Mouse (Mus musculus) limb, embryonic 14.5 days (tissue): ENCODE data around the gene Trim44. TPM values are rescaled to one million over a fixed set of nuclear protein-coding genes. Genes with fewer than 3 reads are reported as not detected.

ENCODE experiments used
- ATAC-seq: fragments of 200-750 bp; cut with Nextera tagmentation; 2 replicates; pipeline ENCODE4 v1.8.0; 2017; ENCODE audit warnings: low read depth, moderate number of reproducible peaks, moderate TSS enrichment; ENCODE audit not compliant: low FRiP score
- DNase-seq: peaks from one replicate; pipeline ENCODE4 v3.0.0-alpha.2; 2015; ENCODE audit warnings: low spot score
- H3K27ac ChIP-seq: fragments of 300-500 bp; sonication (generic); replicated peaks from 2 replicates; pipeline ENCODE4 v1.5.1; 2014; ENCODE audit warnings: low read depth, mild to moderate bottlenecking, low read length, moderate library complexity, mixed read lengths
- H3K27me3 ChIP-seq: fragments of 300-500 bp; sonication (generic); 2 replicates; pipeline ENCODE4 v1.6.1; 2014; ENCODE audit warnings: low read length, mixed read lengths; ENCODE audit not compliant: control insufficient read depth, insufficient read depth
- H3K36me3 ChIP-seq: fragments of 300-500 bp; sonication (generic); 2 replicates; pipeline ENCODE4 v1.6.1; 2014; ENCODE audit warnings: mild to moderate bottlenecking, low read length, moderate library complexity, mixed read lengths; ENCODE audit not compliant: control insufficient read depth, insufficient read depth
- H3K4me1 ChIP-seq: fragments of 300-500 bp; sonication (generic); 2 replicates; pipeline ENCODE4 v1.6.1; 2014; ENCODE audit warnings: antibody characterized with exemption, low read length, mixed read lengths; ENCODE audit not compliant: control insufficient read depth, insufficient read depth
- H3K4me2 ChIP-seq: fragments of 300-500 bp; sonication (generic); replicated peaks from 2 replicates; pipeline ENCODE4 v1.6.1; 2014; ENCODE audit warnings: low read depth, mild to moderate bottlenecking, low read length, moderate library complexity; ENCODE audit not compliant: severe bottlenecking
- H3K4me3 ChIP-seq: fragments of 300-500 bp; sonication (generic); replicated peaks from 2 replicates; pipeline ENCODE4 v1.5.1; 2014; ENCODE audit warnings: low read length
- H3K9ac ChIP-seq: fragments of 300-500 bp; sonication (generic); 2 replicates; pipeline ENCODE4 v1.6.1; 2014; ENCODE audit warnings: mild to moderate bottlenecking, low read depth, low read length, moderate library complexity; ENCODE audit not compliant: severe bottlenecking
- H3K9me3 ChIP-seq: fragments of 300-500 bp; sonication (generic); 2 replicates; pipeline ENCODE4 v1.6.1; 2016; ENCODE audit warnings: low read length; ENCODE audit not compliant: control insufficient read depth
- POLR2A ChIP-seq: fragments of 200-500 bp; IDR thresholded peaks from 2 replicates; pipeline ENCODE4 v1.8.0; 2012; ENCODE audit warnings: inconsistent platforms, mild to moderate bottlenecking, moderate library complexity, borderline replicate concordance; ENCODE audit not compliant: insufficient read depth, insufficient read length; ENCODE audit errors: extremely low read depth
- WGBS: fragments of 180-500 bp; shearing (Covaris S2); extraction: QIAGEN DNeasy Blood & Tissue Kit; methylation state at CpG from one replicate; pipeline ENCODE4 v1.1.7; 2014; 5-methylcytosine and 5-hydroxymethylcytosine counted together
- polyA plus RNA-seq, 2 experiments: library from polyadenylated mRNA; depleted of rRNA in 1 of 2; stranded (reverse) in 1 of 2; unstranded in 1 of 2; fragments of >200 nt; fragmentation: Nextera tagmentation in 1 of 2; extraction: Ambion mirVana in 1 of 2; gene quantifications; 2 replicates each; pipeline versions ENCODE4 v1.2.1 to v1.2.3; 2012 to 2014

The Trim44 gene
- polyA plus RNA-seq, 2 experiments = 36.4 to 69.7 TPM

GRCm38 (mm10) chr2:102316540-102316939 lies 91.1 kb downstream of the Trim44 start:
- Histone ChIP-seq H3K4me2 (no peak overlapping the region), H3K27me3 (no peaks in the 10 kb centered on the region), H3K36me3 (no peaks in the 10 kb centered on the region), H3K4me1 (no peaks in the 10 kb centered on the region), H3K4me3 (no peak overlapping the region), H3K9ac (no peak overlapping the region), H3K9me3 (no peaks in the 10 kb centered on the region), H3K27ac (no peak overlapping the region)
- DNase-seq = no peak
- 86% methylated on average over 3 of the region's 3 CpGs for WGBS
- TF ChIP-seq POLR2A = no peak
- ATAC-seq = no peak

GRCm38 (mm10) chr2:102315153-102315552 lies 92.5 kb downstream of the Trim44 start:
- ATAC-seq (no peak), DNase-seq (no peak)
- no peaks in the 10 kb centered on the region for H3K9me3 ChIP-seq
- no peak overlapping the region for H3K9ac ChIP-seq
- no peak for TF ChIP-seq POLR2A
- H3K4me2 ChIP-seq = no peak overlapping the region
- H3K27me3 ChIP-seq = no peaks in the 10 kb centered on the region
- H3K27ac ChIP-seq = no peak overlapping the region
- H3K4me3 ChIP-seq = no peak overlapping the region
- H3K36me3 ChIP-seq = no peaks in the 10 kb centered on the region
- WGBS = 67% methylated on average over 4 of the region's 4 CpGs
- H3K4me1 ChIP-seq = no peaks in the 10 kb centered on the region

GRCm38 (mm10) chr2:102314610-102315009 lies 93.0 kb downstream of the Trim44 start:
- 20% methylated on average over 1 of the region's 1 CpGs for WGBS
- no peak for TF ChIP-seq POLR2A
- Histone ChIP-seq H3K4me2 (no peak overlapping the region), H3K9ac (no peak overlapping the region), H3K27me3 (no peaks in the 10 kb centered on the region), H3K27ac (no peak overlapping the region), H3K36me3 (no peaks in the 10 kb centered on the region), H3K9me3 (no peaks in the 10 kb centered on the region), H3K4me1 (no peaks in the 10 kb centered on the region), H3K4me3 (no peak overlapping the region)
- DNase-seq (peak; percentile 57), ATAC-seq (no peak)

DNA sequence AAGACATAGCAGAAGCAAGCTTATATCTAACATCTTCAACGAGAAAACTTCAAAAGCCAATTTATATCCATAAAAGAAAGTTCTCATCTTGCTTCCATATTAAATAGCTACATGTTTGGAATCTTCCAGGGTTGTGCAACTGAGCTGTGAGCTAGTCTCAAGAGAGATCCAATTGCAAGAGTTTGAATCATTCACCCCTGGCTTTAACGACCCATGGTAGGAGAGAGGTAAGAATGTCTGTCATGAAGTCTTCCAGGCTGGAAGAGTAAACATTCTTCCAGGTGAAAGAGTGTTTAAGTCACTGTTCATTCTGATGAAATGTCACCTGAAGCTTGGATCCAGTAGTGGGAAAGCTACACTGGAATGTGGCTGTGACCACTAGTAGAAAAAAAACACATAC lies 93.6 kb downstream of the Trim44 start:
- Histone ChIP-seq H3K9ac (no peak overlapping the region), H3K4me2 (no peak overlapping the region), H3K27me3 (no peaks in the 10 kb centered on the region), H3K36me3 (no peaks in the 10 kb centered on the region), H3K27ac (no peak overlapping the region), H3K4me1 (no peaks in the 10 kb centered on the region), H3K4me3 (no peak overlapping the region), H3K9me3 (no peaks in the 10 kb centered on the region)
- WGBS = 83% methylated on average over 2 of the region's 2 CpGs
- ATAC-seq (no peak), DNase-seq (no peak)
- no peak for TF ChIP-seq POLR2A

GRCm38 (mm10) chr2:102312903-102313302 lies 94.7 kb downstream of the Trim44 start:
- Histone ChIP-seq H3K4me2 (no peak overlapping the region), H3K9me3 (no peaks in the 10 kb centered on the region), H3K4me3 (no peak overlapping the region), H3K27me3 (no peaks in the 10 kb centered on the region), H3K9ac (no peak overlapping the region), H3K4me1 (no peaks in the 10 kb centered on the region), H3K36me3 (no peaks in the 10 kb centered on the region), H3K27ac (no peak overlapping the region)
- WGBS = 89% methylated on average over 1 of the region's 1 CpGs
- no peak for DNase-seq
- no peak for ATAC-seq
- TF ChIP-seq POLR2A = no peak

DNA sequence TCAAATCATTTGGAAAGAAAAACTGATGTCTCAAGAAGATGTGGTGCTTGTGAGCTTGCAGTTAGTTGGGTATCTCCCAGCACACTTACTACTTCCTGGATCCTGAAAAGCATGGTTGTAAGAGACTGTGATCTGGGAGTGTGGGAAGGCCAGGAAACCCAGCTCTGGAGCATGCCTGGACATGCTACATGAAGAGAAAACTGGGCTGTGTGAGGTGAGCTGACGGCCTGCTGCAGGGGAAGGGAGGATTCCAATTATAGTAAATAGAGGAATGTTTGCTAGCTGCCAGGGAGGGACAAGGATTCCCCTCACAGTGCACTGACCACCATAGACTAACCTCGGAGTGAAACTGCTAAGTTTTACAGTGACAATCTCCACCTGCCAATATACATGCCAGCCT lies 104.4 kb downstream of the Trim44 start:
- H3K4me1 ChIP-seq = no peaks in the 10 kb centered on the region

More for the DNA sequence above, 104.4 kb downstream of the Trim44 start:
- H3K9ac ChIP-seq = no peak overlapping the region
- H3K27ac ChIP-seq = no peak overlapping the region
- H3K9me3 ChIP-seq = no peaks in the 10 kb centered on the region
- H3K36me3 ChIP-seq = peaks cover 15% of the 10 kb centered on the region
- 53% methylated on average over 2 of the region's 2 CpGs for WGBS
- DNase-seq = no peak
- TF ChIP-seq POLR2A = no peak
- H3K4me2 ChIP-seq = no peak overlapping the region
- H3K27me3 ChIP-seq = no peaks in the 10 kb centered on the region
- H3K4me3 ChIP-seq = no peak overlapping the region
- no peak for ATAC-seq
